Mouse (Mus musculus) liver, embryonic 11.5 days (tissue): ENCODE data around the gene Arhgef19. TPM values are rescaled to one million over a fixed set of nuclear protein-coding genes. Genes with fewer than 3 reads are reported as not detected.
A peak's percentile ranks its signal among the peaks of the same experiment; 100 is the strongest.

ENCODE experiments used
- ATAC-seq: fragments of 200-750 bp; cut with Nextera tagmentation; replicated peaks from 2 replicates; pipeline ENCODE4 v1.8.0; 2017; ENCODE audit warnings: moderate number of reproducible peaks, mild to moderate bottlenecking, moderate TSS enrichment, moderate library complexity; ENCODE audit not compliant: low FRiP score
- DNase-seq: peaks from one replicate; pipeline ENCODE4 v3.0.0-alpha.2; 2017; ENCODE audit warnings: low spot score
- H3K27ac ChIP-seq: fragments of 300-500 bp; sonication (generic); 2 replicates; pipeline ENCODE4 v1.5.1; 2014; ENCODE audit warnings: mild to moderate bottlenecking, low read depth, low read length, control low read depth
- H3K27me3 ChIP-seq: fragments of 300-500 bp; sonication (generic); replicated peaks from 2 replicates; pipeline ENCODE4 v1.6.1; 2014; ENCODE audit warnings: low read length, mixed read lengths; ENCODE audit not compliant: control insufficient read depth, insufficient read depth
- H3K36me3 ChIP-seq: fragments of 300-500 bp; sonication (generic); 2 replicates; pipeline ENCODE4 v1.6.1; 2014; ENCODE audit warnings: mild to moderate bottlenecking, low read length, moderate library complexity, mixed read lengths; ENCODE audit not compliant: control insufficient read depth, insufficient read depth
- H3K4me1 ChIP-seq: fragments of 300-500 bp; sonication (generic); replicated peaks from 2 replicates; pipeline ENCODE4 v1.6.1; 2014; ENCODE audit warnings: low read length, mixed read lengths; ENCODE audit not compliant: control insufficient read depth, insufficient read depth
- H3K4me2 ChIP-seq: fragments of 300-500 bp; sonication (generic); 2 replicates; pipeline ENCODE4 v1.6.1; 2014; ENCODE audit warnings: mild to moderate bottlenecking, control low read depth, moderate library complexity
- H3K4me3 ChIP-seq: fragments of 300-500 bp; sonication (generic); 2 replicates; pipeline ENCODE4 v1.5.1; 2014; ENCODE audit warnings: low read depth, low read length, control low read depth
- H3K9ac ChIP-seq: fragments of 300-500 bp; sonication (generic); 2 replicates; pipeline ENCODE4 v1.6.1; 2014; ENCODE audit warnings: low read depth, low read length, control low read depth
- H3K9me3 ChIP-seq: fragments of 300-500 bp; sonication (generic); 2 replicates; pipeline ENCODE4 v1.6.1; 2016; ENCODE audit warnings: low read length, inconsistent platforms, mixed read lengths; ENCODE audit not compliant: control insufficient read depth
- WGBS: fragments of 180-500 bp; shearing (Covaris S2); extraction: QIAGEN DNeasy Blood & Tissue Kit; methylation state at CpG from one replicate; pipeline ENCODE4 v1.1.7; 2014; 5-methylcytosine and 5-hydroxymethylcytosine counted together
- polyA plus RNA-seq: library from polyadenylated mRNA; unstranded; fragments of >200 nt; fragmentation: Nextera tagmentation; extraction: Ambion mirVana; gene quantifications from 2 replicates; pipeline ENCODE4 v1.2.1, GENCODE M21; 2014

The Arhgef19 gene
- polyA plus RNA-seq, 1 experiment from 2014 or later, result 2.3 TPM

GRCm38 (mm10) chr4:141281153-141281552 is 41.9 kb downstream of the Arhgef19 start:
- ATAC-seq (peak; percentile 44; the same call in 1 of the 2 replicates), DNase-seq (no peak)
- Histone ChIP-seq H3K27me3 (peaks cover 15% of the 10 kb centered on the region), H3K4me2 (peak overlapping the region; percentile 31; the same call in 1 of the 2 replicates), H3K9me3 (no peaks in the 10 kb centered on the region), H3K9ac (no peak overlapping the region), H3K36me3 (no peaks in the 10 kb centered on the region), H3K27ac (peak overlapping the region; percentile 48), H3K4me3 (no peak overlapping the region), H3K4me1 (peaks cover 26% of the 10 kb centered on the region)
- WGBS, result 20% methylated on average over 6 of the region's 6 CpGs

- peak overlapping the region; percentile 39; the same call in 1 of the 2 replicates for H3K27ac ChIP-seq
- H3K4me1 ChIP-seq, result peaks cover 26% of the 10 kb centered on the region
- no peak for DNase-seq
- 18% methylated on average over 1 of the region's 1 CpGs for WGBS
- no peaks in the 10 kb centered on the region for H3K36me3 ChIP-seq
- H3K9ac ChIP-seq, result no peak overlapping the region
- H3K4me2 ChIP-seq, result no peak overlapping the region
- no peak; the same call in 1 of the 2 replicates for ATAC-seq
- H3K9me3 ChIP-seq, result no peaks in the 10 kb centered on the region
- H3K27me3 ChIP-seq, result peaks cover 19% of the 10 kb centered on the region
- no peak overlapping the region for H3K4me3 ChIP-seq
These were observed 42.3 kb downstream of the Arhgef19 start for GRCm38 (mm10) chr4:141281578-141281977.

- ATAC-seq (no peak), DNase-seq (no peak)
- H3K36me3 ChIP-seq, result no peaks in the 10 kb centered on the region
- no peaks in the 10 kb centered on the region for H3K9me3 ChIP-seq
- WGBS, result 56% methylated on average over 3 of the region's 3 CpGs
- H3K4me3 ChIP-seq, result no peak overlapping the region
- H3K4me1 ChIP-seq, result peaks cover 31% of the 10 kb centered on the region
- no peak overlapping the region for H3K4me2 ChIP-seq
- H3K27me3 ChIP-seq, result peaks cover 23% of the 10 kb centered on the region
- no peak overlapping the region for H3K9ac ChIP-seq
- H3K27ac ChIP-seq, result peak overlapping the region; percentile 39
These were observed 42.8 kb downstream of the Arhgef19 start for GRCm38 (mm10) chr4:141282087-141282486.

GRCm38 (mm10) chr4:141282623-141283022 is 43.3 kb downstream of the Arhgef19 start:
- H3K27me3 ChIP-seq, result peaks cover 26% of the 10 kb centered on the region
- H3K36me3 ChIP-seq, result no peaks in the 10 kb centered on the region
- H3K4me3 ChIP-seq, result no peak overlapping the region
- DNase-seq, result no peak
- H3K4me1 ChIP-seq, result peaks cover 36% of the 10 kb centered on the region
- no peak for ATAC-seq
- H3K4me2 ChIP-seq, result no peak overlapping the region
- no peaks in the 10 kb centered on the region for H3K9me3 ChIP-seq
- H3K27ac ChIP-seq, result no peak overlapping the region
- 55% methylated on average over 5 of the region's 5 CpGs for WGBS
- H3K9ac ChIP-seq, result no peak overlapping the region

- DNase-seq (no peak), ATAC-seq (no peak)
- Histone ChIP-seq H3K27me3 (peaks cover 33% of the 10 kb centered on the region), H3K4me1 (peaks cover 38% of the 10 kb centered on the region), H3K27ac (no peak overlapping the region), H3K36me3 (no peaks in the 10 kb centered on the region), H3K9ac (no peak overlapping the region), H3K4me3 (no peak overlapping the region), H3K4me2 (no peak overlapping the region), H3K9me3 (no peaks in the 10 kb centered on the region)
- WGBS, result 66% methylated on average over 12 of the region's 12 CpGs
These were observed 44.0 kb downstream of the Arhgef19 start for GRCm38 (mm10) chr4:141283176-141283878.

GRCm38 (mm10) chr4:141283879-141284411 is 44.6 kb downstream of the Arhgef19 start:
- ATAC-seq, result no peak
- no peak for DNase-seq
- H3K27ac ChIP-seq, result no peak overlapping the region
- H3K4me2 ChIP-seq, result no peak overlapping the region
- 36% methylated on average over 8 of the region's 8 CpGs for WGBS
- no peaks in the 10 kb centered on the region for H3K36me3 ChIP-seq
- H3K4me3 ChIP-seq, result no peak overlapping the region
- H3K9ac ChIP-seq, result no peak overlapping the region
- H3K9me3 ChIP-seq, result no peaks in the 10 kb centered on the region
- H3K27me3 ChIP-seq, result peaks cover 38% of the 10 kb centered on the region
- H3K4me1 ChIP-seq, result peaks cover 34% of the 10 kb centered on the region

GRCm38 (mm10) chr4:141284486-141284885 is 45.2 kb downstream of the Arhgef19 start:
- H3K27me3 ChIP-seq, result peaks cover 40% of the 10 kb centered on the region
- no peak overlapping the region for H3K4me2 ChIP-seq
- peaks cover 34% of the 10 kb centered on the region for H3K4me1 ChIP-seq
- no peak overlapping the region for H3K9ac ChIP-seq
- no peaks in the 10 kb centered on the region for H3K36me3 ChIP-seq
- no peak overlapping the region for H3K4me3 ChIP-seq
- no peak for DNase-seq
- no peak for ATAC-seq
- H3K9me3 ChIP-seq, result no peaks in the 10 kb centered on the region
- no peak overlapping the region for H3K27ac ChIP-seq
- 69% methylated on average over 3 of the region's 3 CpGs for WGBS

GRCm38 (mm10) chr4:141285128-141285527 is 45.8 kb downstream of the Arhgef19 start:
- no peak overlapping the region for H3K4me3 ChIP-seq
- H3K27me3 ChIP-seq, result peaks cover 45% of the 10 kb centered on the region
- no peaks in the 10 kb centered on the region for H3K36me3 ChIP-seq
- no peak overlapping the region for H3K4me2 ChIP-seq
- 38% methylated on average over 8 of the region's 8 CpGs for WGBS
- DNase-seq (no peak), ATAC-seq (no peak)
- H3K9me3 ChIP-seq, result no peaks in the 10 kb centered on the region
- no peak overlapping the region for H3K9ac ChIP-seq
- H3K4me1 ChIP-seq, result peaks cover 34% of the 10 kb centered on the region
- H3K27ac ChIP-seq, result no peak overlapping the region
